Mouse (Mus musculus) C2C12 (cell line): ENCODE data around the gene Pgap3. TPM values are rescaled to one million over a fixed set of nuclear protein-coding genes. Genes with fewer than 3 reads are reported as not detected.

Source experiments
- H3K27me3 ChIP-seq: one replicate; pipeline ENCODE4 v1.6.1; 2011; ENCODE audit not compliant: control insufficient read depth, insufficient read depth, insufficient read length
- H3K36me3 ChIP-seq: one replicate; pipeline ENCODE4 v1.6.1; 2011; ENCODE audit not compliant: control insufficient read depth, insufficient read depth
- H3K4me3 ChIP-seq: one replicate; pipeline ENCODE4 v1.5.1; 2011; ENCODE audit warnings: mild to moderate bottlenecking, control low read depth; ENCODE audit not compliant: poor library complexity, insufficient read depth, severe bottlenecking
- H3K79me2 ChIP-seq: one replicate; pipeline ENCODE4 v1.6.1; 2011; ENCODE audit not compliant: control insufficient read depth, insufficient read depth
- H3K79me3 ChIP-seq: one replicate; pipeline ENCODE4 v1.6.1; 2011; ENCODE audit warnings: low read depth, control low read depth
- H3ac ChIP-seq: one replicate; pipeline ENCODE3; 2011; ENCODE audit warnings: low read depth; ENCODE audit not compliant: control insufficient read depth, insufficient read length
- CEBPB ChIP-seq: IDR thresholded peaks from one replicate; pipeline ENCODE4 v1.6.1; 2011; ENCODE audit warnings: low read depth, mild to moderate bottlenecking, control low read depth, moderate library complexity
- CTCF ChIP-seq: IDR thresholded peaks from one replicate; pipeline ENCODE4 v1.5.1; 2011; ENCODE audit not compliant: control insufficient read depth, insufficient read depth, insufficient read length
- FOSL1 ChIP-seq: IDR thresholded peaks from one replicate; pipeline ENCODE4 v1.8.0; 2011; ENCODE audit warnings: mild to moderate bottlenecking, low read length; ENCODE audit not compliant: poor library complexity, insufficient read depth, severe bottlenecking
- MAX ChIP-seq: IDR thresholded peaks from one replicate; pipeline ENCODE4 v1.6.1; 2011; ENCODE audit warnings: mild to moderate bottlenecking, control low read depth
- MYOD1 ChIP-seq: IDR thresholded peaks from one replicate; pipeline ENCODE4 v1.6.1; 2011; ENCODE audit warnings: low read depth; ENCODE audit not compliant: control insufficient read depth, insufficient read length
- MYOG ChIP-seq: IDR thresholded peaks from one replicate; pipeline ENCODE4 v1.6.1; 2011; ENCODE audit not compliant: control insufficient read depth, insufficient read length; ENCODE audit errors: extremely low read depth
- USF1 ChIP-seq: IDR thresholded peaks from one replicate; pipeline ENCODE4 v1.6.1; 2011; ENCODE audit warnings: low read depth, mild to moderate bottlenecking, control low read depth, moderate library complexity
- long read RNA-seq, 2 experiments: library from polyadenylated mRNA; unstranded; transcript quantifications; one replicate each; pipeline ENCODE4 v2.0.0; 2019 to 2020
- polyA plus RNA-seq: library from polyadenylated mRNA; unstranded; fragments of >200 nt; fragmentation: generic; extraction: Trizol; gene quantifications from one replicate; pipeline ENCODE4 v1.2.1, GENCODE M21; 2012; ENCODE audit warnings: missing spikeins

Gene Pgap3
- 6.3 TPM for polyA plus RNA-seq
- long read RNA-seq, experiment 1, partial matches to known transcripts, result 0 of 7 reads
- long read RNA-seq, experiment 1, other reads (novel, unspliced or antisense), result 2 of 7 reads
- long read RNA-seq, experiment 2, transcript Pgap3-205 (7 exons, 1,264 nt), result minor isoform, 5 of 12 reads
- long read RNA-seq, experiment 2, transcript Pgap3-202 (8 exons, 2,419 nt), result major isoform, 6 of 12 reads
- long read RNA-seq, experiment 2, partial matches to known transcripts, result 0 of 12 reads
- long read RNA-seq, experiment 2, other reads (novel, unspliced or antisense), result 1 of 12 reads

GRCm38 (mm10) chr11:98400161-98400726 lies at the start of gene Pgap3:
Pgap3 (minus strand) TSS chr11:98400490.
- Histone ChIP-seq H3K79me2 (no peaks in the 10 kb centered on the region), H3K36me3 (no peaks in the 10 kb centered on the region), H3K4me3 (peak within 1 kb of the TSS; percentile 50), H3K79me3 (no peaks in the 10 kb centered on the region), H3K27me3 (no peaks in the 10 kb centered on the region), H3ac (peak within 1 kb of the TSS; percentile 85)
- TF ChIP-seq CTCF, result no peak
- TF ChIP-seq CEBPB, result no peak
- TF ChIP-seq MYOD1, result no peak
- no peak for TF ChIP-seq MAX
- no peak for TF ChIP-seq MYOG
- no peak for TF ChIP-seq FOSL1
- no peak for TF ChIP-seq USF1

GRCm38 (mm10) chr11:98449419-98449818 lies 49.1 kb upstream of the Pgap3 start:
- peaks cover 94% of the 10 kb centered on the region for H3K27me3 ChIP-seq

GRCm38 (mm10) chr11:98448191-98448790 lies 48.0 kb upstream of the Pgap3 start:
- peaks cover 83% of the 10 kb centered on the region for H3K27me3 ChIP-seq
- no peak for TF ChIP-seq FOSL1
- no peak for TF ChIP-seq MYOD1
- no peak for TF ChIP-seq USF1
- TF ChIP-seq CEBPB, result no peak
- no peak for TF ChIP-seq MAX
- TF ChIP-seq CTCF, result no peak
- TF ChIP-seq MYOG, result no peak
- H3K79me3 ChIP-seq, result no peaks in the 10 kb centered on the region
- H3K36me3 ChIP-seq, result no peaks in the 10 kb centered on the region
- no peaks in the 10 kb centered on the region for H3K79me2 ChIP-seq
- no peak overlapping the region for H3ac ChIP-seq
- no peak overlapping the region for H3K4me3 ChIP-seq

More at GRCm38 (mm10) chr11:98449419-98449818, 49.1 kb upstream of the Pgap3 start:
- Histone ChIP-seq H3K79me3 (no peaks in the 10 kb centered on the region), H3K36me3 (no peaks in the 10 kb centered on the region), H3K79me2 (no peaks in the 10 kb centered on the region), H3K4me3 (no peak overlapping the region), H3ac (no peak overlapping the region)
- TF ChIP-seq FOSL1 (no peak), MYOD1 (no peak), MAX (no peak), CEBPB (no peak), USF1 (no peak), CTCF (no peak), MYOG (no peak)

GRCm38 (mm10) chr11:98447475-98447834 lies 47.2 kb upstream of the Pgap3 start:
- Histone ChIP-seq H3ac (no peak overlapping the region), H3K4me3 (no peak overlapping the region), H3K36me3 (no peaks in the 10 kb centered on the region), H3K79me3 (no peaks in the 10 kb centered on the region), H3K79me2 (no peaks in the 10 kb centered on the region), H3K27me3 (peaks cover 74% of the 10 kb centered on the region)
- no peak for TF ChIP-seq MYOG
- TF ChIP-seq CEBPB, result no peak
- TF ChIP-seq MYOD1, result no peak
- TF ChIP-seq FOSL1, result no peak
- TF ChIP-seq CTCF, result no peak
- TF ChIP-seq MAX, result no peak
- no peak for TF ChIP-seq USF1

GRCm38 (mm10) chr11:98446562-98447474 lies 46.5 kb upstream of the Pgap3 start:
- Histone ChIP-seq H3K27me3 (peaks cover 68% of the 10 kb centered on the region), H3K36me3 (no peaks in the 10 kb centered on the region), H3K4me3 (no peak overlapping the region), H3K79me2 (no peaks in the 10 kb centered on the region), H3K79me3 (no peaks in the 10 kb centered on the region), H3ac (no peak overlapping the region)
- TF ChIP-seq CEBPB (no peak), MAX (no peak), MYOD1 (no peak), CTCF (no peak), FOSL1 (no peak), MYOG (no peak), USF1 (no peak)
